Mouse (Mus musculus): ENCODE data around the gene Gm32742. TPM values are rescaled to one million over a fixed set of nuclear protein-coding genes. Genes with fewer than 3 reads are reported as not detected.

Gene Gm32742
- polyA plus RNA-seq, 1 experiment from 2014 or later: 0.01 TPM

DNA sequence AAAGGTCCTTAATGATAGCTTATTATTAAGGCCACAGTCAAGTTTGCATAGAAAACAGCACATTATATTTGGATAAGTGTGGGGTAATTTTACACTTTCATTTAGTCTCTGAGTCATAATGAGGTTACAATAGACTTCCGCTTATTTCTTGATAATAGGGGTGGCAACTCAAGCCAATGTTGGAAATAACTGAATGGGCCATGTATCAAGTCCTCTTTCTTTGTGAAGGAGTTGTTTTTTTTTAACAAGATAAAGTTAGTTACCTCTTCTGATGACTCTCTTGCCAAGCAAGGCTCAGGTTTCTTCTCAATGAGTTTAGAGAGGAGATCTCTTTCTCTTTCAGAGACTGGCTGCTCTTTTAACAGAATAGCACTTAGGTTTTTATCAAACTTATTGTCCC lies 27.0 kb downstream of the Gm32742 start:
- H3K4me2 ChIP-seq (ENCODE audit: low read depth, low read length): no peak overlapping the region
- H3K9me3 ChIP-seq (ENCODE audit: control insufficient read depth, low read length): no peaks in the 10 kb centered on the region
- H3K4me3 ChIP-seq (ENCODE audit: low read length): no peak overlapping the region
- H3K36me3 ChIP-seq (ENCODE audit: control insufficient read depth, insufficient read depth, low read length): no peaks in the 10 kb centered on the region
- 91% methylated on average over 1 of the region's 1 CpGs for WGBS
- H3K4me1 ChIP-seq (ENCODE audit: control insufficient read depth, insufficient read depth, low read length): no peaks in the 10 kb centered on the region
- H3K9ac ChIP-seq (ENCODE audit: low read depth, low read length): no peak overlapping the region
- no peaks in the 10 kb centered on the region for H3K27me3 ChIP-seq (replicated peaks; ENCODE audit: control insufficient read depth, insufficient read depth, low read length)
- no peak for ATAC-seq
- H3K27ac ChIP-seq (ENCODE audit: low read length): no peak overlapping the region

GRCm38 (mm10) chr9:51137836-51138235 lies 27.5 kb downstream of the Gm32742 start:
- H3K36me3 ChIP-seq (ENCODE audit: control insufficient read depth, insufficient read depth, low read length): no peaks in the 10 kb centered on the region
- no peaks in the 10 kb centered on the region for H3K27me3 ChIP-seq (replicated peaks; ENCODE audit: control insufficient read depth, insufficient read depth, low read length)
- no peak overlapping the region for H3K27ac ChIP-seq (ENCODE audit: low read length)
- H3K4me2 ChIP-seq (ENCODE audit: low read depth, low read length): no peak overlapping the region
- no peaks in the 10 kb centered on the region for H3K9me3 ChIP-seq (ENCODE audit: control insufficient read depth, low read length)
- no peak overlapping the region for H3K4me3 ChIP-seq (ENCODE audit: low read length)
- ATAC-seq: no peak
- WGBS: 86% methylated on average over 1 of the region's 1 CpGs
- H3K9ac ChIP-seq (ENCODE audit: low read depth, low read length): no peak overlapping the region
- no peaks in the 10 kb centered on the region for H3K4me1 ChIP-seq (ENCODE audit: control insufficient read depth, insufficient read depth, low read length)

GRCm38 (mm10) chr9:51137432-51137831 lies 27.9 kb downstream of the Gm32742 start:
- Histone ChIP-seq H3K9ac (ENCODE audit: low read depth, low read length) (no peak overlapping the region), H3K9me3 (ENCODE audit: control insufficient read depth, low read length) (no peaks in the 10 kb centered on the region), H3K4me2 (ENCODE audit: low read depth, low read length) (no peak overlapping the region), H3K27ac (ENCODE audit: low read length) (no peak overlapping the region), H3K4me3 (ENCODE audit: low read length) (no peak overlapping the region), H3K27me3 (replicated peaks; ENCODE audit: control insufficient read depth, insufficient read depth, low read length) (no peaks in the 10 kb centered on the region), H3K4me1 (ENCODE audit: control insufficient read depth, insufficient read depth, low read length) (no peaks in the 10 kb centered on the region), H3K36me3 (ENCODE audit: control insufficient read depth, insufficient read depth, low read length) (no peaks in the 10 kb centered on the region)
- ATAC-seq: no peak
- WGBS: 77% methylated on average over 4 of the region's 4 CpGs

DNA sequence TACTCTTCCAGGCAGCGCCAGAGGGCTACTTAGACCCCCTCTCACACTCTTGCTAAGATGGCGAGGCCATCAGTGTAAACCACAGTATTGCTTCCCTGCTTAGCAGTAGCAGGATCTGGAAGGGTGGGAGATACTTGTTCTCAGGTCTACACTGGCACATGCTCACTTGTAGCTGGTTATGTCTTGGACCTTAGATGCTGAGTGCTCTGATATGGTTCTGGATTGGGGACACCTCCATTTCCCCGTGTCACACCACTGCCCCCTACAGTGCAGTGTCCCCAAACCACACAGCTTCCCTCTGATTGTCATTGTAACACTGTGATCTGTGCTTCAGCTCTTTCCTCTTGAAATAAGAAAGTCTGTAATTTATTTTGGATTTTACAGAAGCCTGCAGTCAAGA lies 28.3 kb downstream of the Gm32742 start:
- Histone ChIP-seq H3K4me2 (ENCODE audit: low read depth, low read length) (no peak overlapping the region), H3K27me3 (replicated peaks; ENCODE audit: control insufficient read depth, insufficient read depth, low read length) (no peaks in the 10 kb centered on the region), H3K9ac (ENCODE audit: low read depth, low read length) (no peak overlapping the region), H3K9me3 (ENCODE audit: control insufficient read depth, low read length) (no peaks in the 10 kb centered on the region), H3K27ac (ENCODE audit: low read length) (no peak overlapping the region), H3K36me3 (ENCODE audit: control insufficient read depth, insufficient read depth, low read length) (no peaks in the 10 kb centered on the region), H3K4me1 (ENCODE audit: control insufficient read depth, insufficient read depth, low read length) (no peaks in the 10 kb centered on the region), H3K4me3 (ENCODE audit: low read length) (no peak overlapping the region)
- 65% methylated on average over 3 of the region's 3 CpGs for WGBS
- ATAC-seq: no peak

DNA sequence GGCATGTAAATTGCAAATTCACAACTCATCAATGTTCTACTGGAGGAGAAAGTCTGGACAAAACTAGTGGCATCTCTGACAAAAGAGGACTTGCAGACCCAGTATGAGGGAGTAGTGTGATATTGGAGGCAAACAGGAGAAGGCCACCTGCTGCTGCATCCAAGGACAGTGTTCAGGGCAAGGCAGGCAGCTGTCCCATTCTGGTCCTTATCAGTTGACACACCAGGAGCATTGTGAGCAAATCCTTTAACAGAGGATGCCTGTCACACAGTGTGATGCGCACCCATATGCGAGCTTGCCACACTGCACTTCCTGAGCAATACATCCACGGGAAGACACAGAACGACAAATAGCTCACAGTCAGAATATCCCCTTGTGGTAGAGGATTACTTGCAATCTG lies 50.5 kb downstream of the Gm32742 start:
- Histone ChIP-seq H3K4me3 (ENCODE audit: low read length) (no peak overlapping the region), H3K4me2 (ENCODE audit: low read depth, low read length) (no peak overlapping the region), H3K27ac (ENCODE audit: low read length) (no peak overlapping the region), H3K4me1 (ENCODE audit: control insufficient read depth, insufficient read depth, low read length) (no peaks in the 10 kb centered on the region), H3K36me3 (ENCODE audit: control insufficient read depth, insufficient read depth, low read length) (no peaks in the 10 kb centered on the region), H3K27me3 (replicated peaks; ENCODE audit: control insufficient read depth, insufficient read depth, low read length) (no peaks in the 10 kb centered on the region), H3K9ac (ENCODE audit: low read depth, low read length) (no peak overlapping the region), H3K9me3 (ENCODE audit: control insufficient read depth, low read length) (no peaks in the 10 kb centered on the region)
- no peak for ATAC-seq
- 72% methylated on average over 4 of the region's 4 CpGs for WGBS

DNA sequence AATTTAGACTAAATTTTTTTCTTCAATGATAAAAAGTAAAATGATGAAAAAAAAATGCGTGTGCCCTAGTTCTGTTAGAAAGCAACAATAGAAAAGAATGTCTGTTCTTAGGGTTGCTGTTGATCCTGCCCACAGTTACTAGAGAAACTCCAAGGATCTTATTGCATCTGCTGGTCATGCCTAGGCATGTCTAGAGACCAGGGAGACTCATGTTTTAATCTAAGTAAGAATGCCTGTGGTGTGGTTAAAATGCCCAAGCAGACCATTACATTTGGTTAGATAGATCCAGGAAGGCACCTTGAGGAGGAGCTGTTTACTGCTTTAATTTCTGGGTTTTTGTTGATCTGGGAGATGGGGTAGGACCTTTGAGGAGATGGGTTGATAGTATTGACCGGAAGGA lies 59.6 kb downstream of the Gm32742 start:
- Histone ChIP-seq H3K36me3 (ENCODE audit: control insufficient read depth, insufficient read depth, low read length) (no peaks in the 10 kb centered on the region), H3K9me3 (ENCODE audit: control insufficient read depth, low read length) (no peaks in the 10 kb centered on the region), H3K4me3 (ENCODE audit: low read length) (no peak overlapping the region), H3K4me2 (ENCODE audit: low read depth, low read length) (no peak overlapping the region), H3K4me1 (ENCODE audit: control insufficient read depth, insufficient read depth, low read length) (peaks cover 15% of the 10 kb centered on the region), H3K27me3 (replicated peaks; ENCODE audit: control insufficient read depth, insufficient read depth, low read length) (peaks cover 6% of the 10 kb centered on the region; the same call in 1 of the 2 replicates), H3K9ac (ENCODE audit: low read depth, low read length) (no peak overlapping the region), H3K27ac (ENCODE audit: low read length) (no peak overlapping the region)
- 68% methylated on average over 2 of the region's 2 CpGs for WGBS
- ATAC-seq: no peak

DNA sequence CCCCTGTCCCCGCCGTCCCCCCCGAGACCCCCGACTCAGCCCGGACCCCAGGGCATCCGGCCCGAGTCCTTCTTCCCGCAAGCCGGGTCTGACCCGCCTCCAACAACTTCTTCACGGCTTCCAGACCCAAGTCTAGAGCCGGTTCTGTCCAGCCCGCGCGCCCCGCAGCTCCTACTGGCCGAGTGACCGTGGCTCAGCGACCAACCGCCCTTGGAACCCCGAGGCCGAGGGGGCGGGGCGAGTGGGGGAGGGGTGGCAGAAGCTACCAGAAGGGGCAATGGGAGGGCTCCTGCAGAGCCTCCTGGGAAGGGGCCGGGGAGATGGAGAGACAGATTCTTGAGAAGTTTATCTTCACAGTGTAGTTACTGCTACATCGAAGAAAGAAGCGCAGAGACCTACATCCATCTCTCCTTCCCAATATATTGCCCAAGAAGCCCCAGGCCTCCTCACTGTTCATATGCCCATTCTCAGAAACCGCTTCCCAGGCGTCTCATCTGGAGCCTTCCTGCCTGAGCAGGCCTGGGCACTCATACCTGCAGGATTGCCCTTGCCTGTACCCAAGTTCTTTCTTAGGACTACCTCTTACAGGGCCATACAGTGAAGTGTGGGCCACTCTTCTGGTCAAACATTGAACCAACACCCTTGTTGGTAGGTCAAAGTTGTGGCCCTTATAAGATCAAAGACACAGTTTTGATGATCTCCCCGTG lies 61.4 kb downstream of the Gm32742 start:
- no peak overlapping the region for H3K27ac ChIP-seq (ENCODE audit: low read length)
- peak overlapping the region; percentile 100 for H3K4me2 ChIP-seq (ENCODE audit: low read depth, low read length)
- peak overlapping the region; percentile 61 for H3K4me3 ChIP-seq (ENCODE audit: low read length)
- peak overlapping the region; percentile 69 for H3K9ac ChIP-seq (ENCODE audit: low read depth, low read length)
- peaks cover 15% of the 10 kb centered on the region for H3K4me1 ChIP-seq (ENCODE audit: control insufficient read depth, insufficient read depth, low read length)
- H3K36me3 ChIP-seq (ENCODE audit: control insufficient read depth, insufficient read depth, low read length): no peaks in the 10 kb centered on the region
- no peaks in the 10 kb centered on the region for H3K9me3 ChIP-seq (ENCODE audit: control insufficient read depth, low read length)
- WGBS: 12% methylated on average over 29 of the region's 30 CpGs
- peak; percentile 41; the same call in 1 of the 2 replicates for ATAC-seq
- H3K27me3 ChIP-seq (replicated peaks; ENCODE audit: control insufficient read depth, insufficient read depth, low read length): peaks cover 6% of the 10 kb centered on the region; the same call in 1 of the 2 replicates

DNA sequence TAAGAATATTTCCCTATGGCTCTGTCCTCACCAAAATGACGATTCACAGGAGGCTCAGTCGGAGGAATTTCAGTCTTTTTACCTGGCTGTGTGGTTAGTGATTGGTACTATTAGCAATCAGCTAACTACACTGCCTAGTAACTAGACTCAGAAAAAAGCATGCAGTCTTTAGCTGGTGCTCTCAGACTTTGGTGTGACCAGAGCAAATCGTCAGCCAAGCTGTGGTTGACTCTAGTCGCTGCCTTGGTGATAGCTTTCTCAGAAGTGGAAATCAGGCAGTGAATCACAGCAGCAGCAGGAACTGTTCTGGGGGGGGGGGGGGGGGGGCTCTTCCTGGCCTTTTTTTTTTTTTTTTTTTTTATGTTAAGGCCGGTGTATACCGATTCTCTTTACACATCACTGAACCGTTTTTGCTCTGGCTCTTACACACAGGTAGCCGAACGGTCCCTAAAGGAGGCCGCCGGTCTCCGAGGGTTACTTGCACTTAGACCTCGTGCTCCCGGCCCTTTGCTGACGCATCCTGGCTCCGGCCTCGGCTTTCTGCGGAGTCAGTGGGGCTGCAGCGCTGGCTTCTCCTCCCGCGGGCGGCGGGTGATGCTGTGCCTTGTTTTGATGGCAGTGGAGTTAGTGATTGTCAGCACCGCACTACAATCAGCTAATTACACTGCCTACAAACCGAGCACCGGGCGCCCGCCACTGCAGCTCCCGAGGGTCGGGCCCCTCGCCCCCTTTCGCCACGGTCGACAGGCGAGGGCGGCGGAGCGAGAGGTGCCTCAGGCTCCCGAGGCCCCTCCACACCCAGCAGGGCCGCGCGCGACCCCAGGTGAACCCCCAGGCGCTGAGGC lies 62.1 kb downstream of the Gm32742 start:
- peaks cover 15% of the 10 kb centered on the region for H3K4me1 ChIP-seq (ENCODE audit: control insufficient read depth, insufficient read depth, low read length)
- no peaks in the 10 kb centered on the region for H3K36me3 ChIP-seq (ENCODE audit: control insufficient read depth, insufficient read depth, low read length)
- WGBS: 4% methylated on average over 43 of the region's 44 CpGs
- H3K9ac ChIP-seq (ENCODE audit: low read depth, low read length): peak overlapping the region; percentile 69
- peak overlapping the region; percentile 100 for H3K4me2 ChIP-seq (ENCODE audit: low read depth, low read length)
- H3K9me3 ChIP-seq (ENCODE audit: control insufficient read depth, low read length): no peaks in the 10 kb centered on the region
- peak overlapping the region; percentile 61 for H3K4me3 ChIP-seq (ENCODE audit: low read length)
- H3K27me3 ChIP-seq (replicated peaks; ENCODE audit: control insufficient read depth, insufficient read depth, low read length): peaks cover 6% of the 10 kb centered on the region; the same call in 1 of the 2 replicates
- no peak overlapping the region for H3K27ac ChIP-seq (ENCODE audit: low read length)
- peak; percentile 72 for ATAC-seq

DNA sequence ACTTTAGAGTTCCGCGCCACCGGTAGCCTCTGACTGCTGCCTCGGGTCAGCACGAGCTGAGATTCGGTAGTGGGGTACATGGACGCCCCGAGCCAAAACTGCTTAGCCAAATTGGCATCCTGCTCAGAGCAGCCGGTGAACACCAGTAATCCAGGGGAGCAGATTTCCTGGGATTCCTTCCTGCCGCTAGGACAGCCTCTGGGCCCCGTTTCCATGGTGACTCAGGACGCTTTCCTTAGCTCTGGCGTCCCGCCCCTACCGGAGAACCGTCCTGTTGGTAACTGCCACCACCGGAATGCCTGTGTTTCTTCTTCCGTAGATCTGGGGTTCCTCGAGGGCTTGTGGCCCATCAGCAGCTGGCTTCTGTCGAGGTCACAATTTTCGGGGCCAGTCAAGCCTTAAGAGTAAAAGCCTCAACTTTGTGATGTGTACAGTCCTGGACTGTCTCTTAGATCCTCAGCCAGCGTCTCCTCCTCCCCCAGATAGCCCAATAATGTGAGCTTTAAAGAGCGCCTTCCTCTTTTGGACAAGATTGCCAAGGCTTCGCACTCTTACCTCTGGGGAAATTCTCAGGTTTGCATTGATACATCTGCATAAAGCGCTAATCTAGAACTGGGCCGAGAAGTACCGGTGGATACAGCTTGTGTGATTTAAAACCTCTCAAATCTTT lies 63.4 kb downstream of the Gm32742 start, which contains the start of gene 4833427G06Rik:
TSS of gene 4833427G06Rik (minus strand) at position 323 of the 670 bp plus-strand sequence.
- H3K4me3 ChIP-seq (ENCODE audit: low read length): peak within 1 kb of the TSS; percentile 26; the same call in 1 of the 2 replicates
- peaks cover 15% of the 10 kb centered on the region for H3K4me1 ChIP-seq (ENCODE audit: control insufficient read depth, insufficient read depth, low read length)
- 0 out of 2 replicates have a peak within 1 kb of the TSS, but pooled peaks have one; percentile 30 for H3K9ac ChIP-seq (ENCODE audit: low read depth, low read length)
- ATAC-seq: peak; percentile 83
- no peak within 1 kb of the TSS for H3K27ac ChIP-seq (ENCODE audit: low read length)
- WGBS: 10% methylated on average over 27 of the region's 27 CpGs
- peaks cover 6% of the 10 kb centered on the region; the same call in 1 of the 2 replicates for H3K27me3 ChIP-seq (replicated peaks; ENCODE audit: control insufficient read depth, insufficient read depth, low read length)
- H3K4me2 ChIP-seq (ENCODE audit: low read depth, low read length): peak within 1 kb of the TSS; percentile 37
- H3K9me3 ChIP-seq (ENCODE audit: control insufficient read depth, low read length): no peaks in the 10 kb centered on the region
- no peaks in the 10 kb centered on the region for H3K36me3 ChIP-seq (ENCODE audit: control insufficient read depth, insufficient read depth, low read length)

All from intestine, embryonic 16.5 days (tissue).